Mouse (Mus musculus) retina, postnatal 7 days (tissue): ENCODE data around the gene Olfr128.
"Not testable (repeated sequence)": the region's sequence is repeated elsewhere in the genome, so short reads cannot be mapped to it uniquely, and the experiment has no call there.

Source experiments
- DNase-seq: peaks from one replicate; pipeline ENCODE4 v3.0.0-alpha.2; 2012; ENCODE audit warnings: low read depth, low spot score

Gene Olfr128

GRCm38 (mm10) chr17:37920248-37920647 lies at the start of gene Olfr128:
Gene Olfr128 (plus strand): TSS chr17:37920548.
- DNase-seq = no peak

DNA sequence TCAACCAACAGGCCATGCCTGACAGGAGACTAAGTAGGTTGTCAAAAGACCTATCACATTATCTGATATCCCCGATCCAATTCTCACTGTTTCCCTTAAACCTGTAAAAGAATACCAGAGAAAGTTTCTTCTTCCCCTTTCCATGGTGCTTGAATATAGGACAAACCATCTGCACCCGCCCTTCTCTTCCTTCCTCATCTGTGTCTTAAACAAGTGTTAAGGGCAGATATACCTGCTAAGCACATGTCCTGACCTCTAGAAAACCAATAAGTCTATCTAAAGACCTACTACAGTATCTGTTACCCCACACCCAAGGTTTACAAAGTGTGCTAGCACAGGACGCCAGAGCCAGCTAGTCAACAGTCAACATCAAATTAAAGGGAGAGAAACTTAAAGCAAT lies 46.5 kb upstream of the Olfr128 start:
- no peak for DNase-seq

- no peak for DNase-seq
Observed at GRCm38 (mm10) chr17:37900137-37900536, 20.2 kb upstream of the Olfr128 start, which contains the start of gene Olfr127. Gene Olfr127 (plus strand): TSS chr17:37900437.

DNA sequence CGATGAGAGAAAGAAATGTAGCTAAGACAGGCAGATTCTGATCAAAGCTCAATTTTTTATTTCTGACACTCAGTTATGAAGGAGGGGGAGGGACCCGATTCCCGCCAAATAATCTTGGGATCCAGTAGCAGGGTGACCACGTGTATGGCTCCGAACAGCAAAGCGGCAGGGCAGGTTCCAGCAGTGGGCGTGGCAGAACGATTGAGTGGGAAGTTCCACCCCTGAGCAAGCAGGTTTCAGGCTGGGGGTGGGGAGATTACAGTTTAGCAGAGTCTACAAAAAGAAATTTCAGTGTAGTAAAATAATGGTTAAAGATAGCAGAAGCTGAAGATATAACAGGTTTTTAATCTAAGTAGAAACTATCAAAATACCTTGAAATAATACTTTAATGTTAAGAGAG lies 13.5 kb upstream of the Olfr128 start:
- DNase-seq = not testable (repeated sequence)

GRCm38 (mm10) chr17:37952979-37953378 lies 32.6 kb downstream of the Olfr128 start, which contains the start of gene Olfr761:
Gene Olfr761 (minus strand): TSS chr17:37953079.
- DNase-seq = no peak

- DNase-seq = no peak
Observed at GRCm38 (mm10) chr17:37973591-37973990, 53.2 kb downstream of the Olfr128 start.
